Mouse (Mus musculus) E14TG2a.4 (cell line): ENCODE data around the gene Fam198b.

Source experiments
- CTCF ChIP-seq: conservative IDR thresholded peaks from 2 replicates; pipeline ENCODE4 v1.5.1; 2014; ENCODE audit warnings: low read length
- NANOG ChIP-seq: IDR thresholded peaks from 2 replicates; pipeline ENCODE4 v1.6.1; 2014; ENCODE audit warnings: borderline replicate concordance, low read length, mixed read lengths

- TF ChIP-seq CTCF, result no peak
- TF ChIP-seq NANOG, result no peak
Measured at GRCm38 (mm10) chr3:79866089-79866488, 18.2 kb upstream of the Fam198b start.
